Mouse (Mus musculus) myocyte (in vitro differentiated cells): ENCODE measurements around the gene Myt1l. TPM values are rescaled to one million over a fixed set of nuclear protein-coding genes. Genes with fewer than 3 reads are reported as not detected.

ENCODE experiments used
- H3K27me3 ChIP-seq: one replicate; pipeline ENCODE4 v1.6.1; 2011; ENCODE audit not compliant: control insufficient read depth, insufficient read depth, insufficient read length
- H3K36me3 ChIP-seq: one replicate; pipeline ENCODE4 v1.6.1; 2011; ENCODE audit not compliant: control insufficient read depth, insufficient read depth
- H3K4me2 ChIP-seq: one replicate; pipeline ENCODE4 v1.6.1; 2011; ENCODE audit warnings: low read depth, control low read depth
- H3K4me3 ChIP-seq: one replicate; pipeline ENCODE4 v1.5.1; 2011; ENCODE audit warnings: mild to moderate bottlenecking, control low read depth, moderate library complexity
- H3K79me2 ChIP-seq: one replicate; pipeline ENCODE4 v1.6.1; 2011; ENCODE audit not compliant: control insufficient read depth, insufficient read depth
- H3ac ChIP-seq: one replicate; pipeline ENCODE4 v1.6.1; 2011; ENCODE audit not compliant: control insufficient read depth, insufficient read length
- CEBPB ChIP-seq: IDR thresholded peaks from 2 replicates; pipeline ENCODE4 v1.6.1; 2011; ENCODE audit warnings: mild to moderate bottlenecking, moderate library complexity; ENCODE audit not compliant: poor library complexity, insufficient read depth, severe bottlenecking
- E2F4 ChIP-seq: IDR thresholded peaks from one replicate; pipeline ENCODE4 v1.6.1; 2011; ENCODE audit warnings: mild to moderate bottlenecking, control low read depth, moderate library complexity; ENCODE audit not compliant: insufficient read depth
- MAX ChIP-seq: IDR thresholded peaks from one replicate; pipeline ENCODE4 v1.6.1; 2011; ENCODE audit warnings: low read depth, mild to moderate bottlenecking, control low read depth
- MYOD1 ChIP-seq, 3 experiments: IDR thresholded peaks; one replicate each; pipeline ENCODE4 v1.6.1; 2011; ENCODE audit warnings: control low read depth in 2 of 3, low read depth in 2 of 3, mild to moderate bottlenecking in 2 of 3, moderate library complexity in 1 of 3; ENCODE audit not compliant: insufficient read length in 2 of 3, control insufficient read depth in 1 of 3
- MYOG ChIP-seq, 3 experiments: IDR thresholded peaks; one replicate each; pipeline ENCODE4 v1.6.1; 2011; ENCODE audit warnings: control low read depth in 2 of 3, low read depth in 2 of 3, mild to moderate bottlenecking in 2 of 3; ENCODE audit not compliant: insufficient read length in 2 of 3, control insufficient read depth in 1 of 3, insufficient read depth in 1 of 3
- POLR2A ChIP-seq: IDR thresholded peaks from one replicate; pipeline ENCODE4 v1.6.1; 2011; ENCODE audit warnings: low read depth, mild to moderate bottlenecking, control low read depth, moderate library complexity; ENCODE audit not compliant: insufficient read length
- POLR2AphosphoS2 ChIP-seq: IDR thresholded peaks from one replicate; pipeline ENCODE4 v1.6.1; 2011; ENCODE audit warnings: low read depth, control low read depth; ENCODE audit not compliant: insufficient read length
- REST ChIP-seq: IDR thresholded peaks from one replicate; pipeline ENCODE4 v1.6.1; 2011; ENCODE audit warnings: mild to moderate bottlenecking, control low read depth, moderate library complexity; ENCODE audit not compliant: insufficient read depth, insufficient read length
- SRF ChIP-seq: IDR thresholded peaks from one replicate; pipeline ENCODE4 v1.6.1; 2011; ENCODE audit warnings: low read depth; ENCODE audit not compliant: control insufficient read depth, insufficient read length
- TCF12 ChIP-seq: IDR thresholded peaks from one replicate; pipeline ENCODE4 v1.6.1; 2011; ENCODE audit warnings: mild to moderate bottlenecking, control low read depth; ENCODE audit not compliant: poor library complexity, insufficient read depth, severe bottlenecking
- TCF3 ChIP-seq: IDR thresholded peaks from one replicate; pipeline ENCODE4 v1.6.1; 2011; ENCODE audit warnings: low read depth, control low read depth; ENCODE audit not compliant: insufficient read length
- USF1 ChIP-seq: IDR thresholded peaks from one replicate; pipeline ENCODE4 v1.6.1; 2011; ENCODE audit warnings: low read depth, mild to moderate bottlenecking, control low read depth, moderate library complexity
- polyA plus RNA-seq: library from polyadenylated mRNA; unstranded; fragments of >200 nt; fragmentation: generic; extraction: Trizol; gene quantifications from one replicate; pipeline ENCODE4 v1.2.1, GENCODE M21; 2012; ENCODE audit warnings: missing spikeins

Myt1l gene
- polyA plus RNA-seq, 1 experiment, result 0.01 TPM

DNA sequence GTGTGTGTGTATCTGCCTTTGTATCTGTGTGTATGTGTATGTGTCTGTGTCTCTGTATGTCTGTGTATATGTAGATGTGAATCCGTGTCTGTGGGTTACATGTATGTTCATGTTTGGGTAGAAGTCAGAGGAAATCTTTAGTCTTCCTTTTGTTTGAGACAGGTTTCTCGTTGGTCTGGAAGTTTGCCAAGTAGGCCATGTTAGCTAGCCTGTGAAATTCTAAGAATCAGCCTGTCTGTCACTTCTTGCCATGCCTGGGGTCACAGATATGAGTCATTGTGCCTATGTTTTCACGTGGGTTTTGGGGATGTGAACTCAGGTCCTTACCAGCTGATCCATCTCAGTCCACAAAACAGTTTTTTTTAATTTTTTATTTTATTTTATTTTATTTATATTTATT lies 128.9 kb downstream of the Myt1l start:
- Histone ChIP-seq H3K36me3 (no peaks in the 10 kb centered on the region), H3K4me2 (no peak overlapping the region), H3K27me3 (no peaks in the 10 kb centered on the region), H3ac (no peak overlapping the region), H3K4me3 (no peak overlapping the region), H3K79me2 (no peaks in the 10 kb centered on the region)
- TF ChIP-seq USF1 (no peak), MYOD1 (IDR thresholded peaks at IDR 0.05; ENCODE audit: control insufficient read depth in 1 of 3, insufficient read length in 2 of 3, low read depth in 2 of 3) (no peak), TCF12 (no peak), CEBPB (no peak), POLR2AphosphoS2 (no peak), E2F4 (no peak), MYOG (IDR thresholded peaks at IDR 0.05; ENCODE audit: control insufficient read depth in 1 of 3, insufficient read depth in 1 of 3, insufficient read length in 2 of 3, low read depth in 2 of 3) (no peak), TCF3 (no peak), POLR2A (no peak), SRF (no peak), REST (no peak), MAX (no peak)

DNA sequence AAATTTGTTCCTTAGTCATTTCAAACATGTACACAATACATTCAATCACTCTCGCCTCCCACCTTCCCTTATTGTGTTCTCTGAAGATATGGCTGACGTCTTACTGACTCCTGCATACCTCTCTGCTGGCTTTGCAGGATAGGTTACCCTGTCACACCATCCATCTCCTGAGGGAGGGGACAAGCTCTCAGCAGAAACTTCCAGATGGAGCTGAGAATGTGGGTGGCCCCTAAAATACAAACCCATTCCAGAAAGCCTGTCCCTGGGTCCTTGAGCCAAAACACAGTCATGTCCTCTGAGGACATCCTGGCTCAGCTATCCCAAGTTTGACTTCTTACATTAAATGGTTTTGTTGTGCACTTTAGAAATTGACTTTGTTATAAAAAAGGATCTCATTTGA lies 129.7 kb downstream of the Myt1l start:
- no peak for TF ChIP-seq SRF
- TF ChIP-seq REST, result no peak
- TF ChIP-seq MAX, result no peak
- no peak for TF ChIP-seq MYOG (IDR thresholded peaks at IDR 0.05; ENCODE audit: control insufficient read depth in 1 of 3, insufficient read depth in 1 of 3, insufficient read length in 2 of 3, low read depth in 2 of 3)
- no peak for TF ChIP-seq CEBPB
- TF ChIP-seq E2F4, result no peak
- no peak for TF ChIP-seq TCF12
- TF ChIP-seq MYOD1 (IDR thresholded peaks at IDR 0.05; ENCODE audit: control insufficient read depth in 1 of 3, insufficient read length in 2 of 3, low read depth in 2 of 3), result no peak
- TF ChIP-seq POLR2AphosphoS2, result no peak
- TF ChIP-seq TCF3, result no peak
- TF ChIP-seq USF1, result no peak
- TF ChIP-seq POLR2A, result no peak
- Histone ChIP-seq H3K4me3 (no peak overlapping the region), H3K27me3 (no peaks in the 10 kb centered on the region), H3K79me2 (no peaks in the 10 kb centered on the region), H3K36me3 (no peaks in the 10 kb centered on the region), H3ac (no peak overlapping the region), H3K4me2 (no peak overlapping the region)

- TF ChIP-seq SRF (no peak), MYOD1 (IDR thresholded peaks at IDR 0.05; ENCODE audit: control insufficient read depth in 1 of 3, insufficient read length in 2 of 3, low read depth in 2 of 3) (no peak), TCF3 (no peak), CEBPB (no peak), MYOG (IDR thresholded peaks at IDR 0.05; ENCODE audit: control insufficient read depth in 1 of 3, insufficient read depth in 1 of 3, insufficient read length in 2 of 3, low read depth in 2 of 3) (no peak), USF1 (no peak), POLR2AphosphoS2 (no peak), E2F4 (no peak), MAX (no peak), REST (no peak), POLR2A (no peak)
- no peak overlapping the region for H3K4me3 ChIP-seq
- no peaks in the 10 kb centered on the region for H3K27me3 ChIP-seq
- no peak overlapping the region for H3K4me2 ChIP-seq
- no peak overlapping the region for H3ac ChIP-seq
- H3K36me3 ChIP-seq, result no peaks in the 10 kb centered on the region
- no peaks in the 10 kb centered on the region for H3K79me2 ChIP-seq
Measured at GRCm38 (mm10) chr12:29671984-29672383, 143.8 kb downstream of the Myt1l start.

GRCm38 (mm10) chr12:29675594-29676362 lies 147.6 kb downstream of the Myt1l start:
- no peak for TF ChIP-seq TCF3
- no peak for TF ChIP-seq USF1
- TF ChIP-seq REST, result no peak
- TF ChIP-seq TCF12, result no peak
- TF ChIP-seq POLR2AphosphoS2, result no peak
- TF ChIP-seq SRF, result no peak
- TF ChIP-seq MAX, result no peak
- TF ChIP-seq CEBPB, result no peak
- TF ChIP-seq POLR2A, result no peak
- TF ChIP-seq E2F4, result no peak
- TF ChIP-seq MYOD1 (IDR thresholded peaks at IDR 0.05; ENCODE audit: control insufficient read depth in 1 of 3, insufficient read length in 2 of 3, low read depth in 2 of 3), result no peak
- no peak for TF ChIP-seq MYOG (IDR thresholded peaks at IDR 0.05; ENCODE audit: control insufficient read depth in 1 of 3, insufficient read depth in 1 of 3, insufficient read length in 2 of 3, low read depth in 2 of 3)

GRCm38 (mm10) chr12:29682384-29682783 lies 154.2 kb downstream of the Myt1l start:
- TF ChIP-seq POLR2A (no peak), REST (no peak), POLR2AphosphoS2 (no peak), TCF12 (no peak), USF1 (no peak), CEBPB (no peak), SRF (no peak), MAX (no peak), E2F4 (no peak), MYOD1 (IDR thresholded peaks at IDR 0.05; ENCODE audit: control insufficient read depth in 1 of 3, insufficient read length in 2 of 3, low read depth in 2 of 3) (no peak), TCF3 (no peak), MYOG (IDR thresholded peaks at IDR 0.05; ENCODE audit: control insufficient read depth in 1 of 3, insufficient read depth in 1 of 3, insufficient read length in 2 of 3, low read depth in 2 of 3) (no peak)
- H3K4me3 ChIP-seq, result no peak overlapping the region
- no peaks in the 10 kb centered on the region for H3K27me3 ChIP-seq
- H3K36me3 ChIP-seq, result no peaks in the 10 kb centered on the region
- H3ac ChIP-seq, result no peak overlapping the region
- no peaks in the 10 kb centered on the region for H3K79me2 ChIP-seq
- H3K4me2 ChIP-seq, result no peak overlapping the region

More at GRCm38 (mm10) chr12:29675594-29676362, 147.6 kb downstream of the Myt1l start:
- H3K27me3 ChIP-seq, result no peaks in the 10 kb centered on the region
- no peak overlapping the region for H3ac ChIP-seq
- H3K4me3 ChIP-seq, result no peak overlapping the region
- H3K79me2 ChIP-seq, result no peaks in the 10 kb centered on the region
- H3K36me3 ChIP-seq, result no peaks in the 10 kb centered on the region
- H3K4me2 ChIP-seq, result no peak overlapping the region
